Mouse (Mus musculus) left cerebral cortex, postnatal 25 days (tissue): Measurements from ENCODE around the gene Ncstn. TPM values are rescaled to one million over a fixed set of nuclear protein-coding genes. Genes with fewer than 3 reads are reported as not detected.
A peak's percentile ranks its signal among the peaks of the same experiment; 100 is the strongest.

Experiments used
- DNase-seq, 2 experiments: peaks; one replicate each; pipeline ENCODE4 v3.0.0; 2022; ENCODE audit warnings: low spot score in 2 of 2, mixed read lengths in 1 of 2
- intact Hi-C: fragments of 180-260 bp; cut with DNase I; formaldehyde crosslinking; loops from one replicate; pipeline ENCODE4 v1.15.1; 2025
- total RNA-seq, 2 experiments: library from RNA; stranded (reverse); gene quantifications; 2 replicates each; pipeline ENCODE4 v1.2.3; 2021

Ncstn gene
- 10 to 100 TPM; 68.3 to 70.8 TPM for total RNA-seq

DNA sequence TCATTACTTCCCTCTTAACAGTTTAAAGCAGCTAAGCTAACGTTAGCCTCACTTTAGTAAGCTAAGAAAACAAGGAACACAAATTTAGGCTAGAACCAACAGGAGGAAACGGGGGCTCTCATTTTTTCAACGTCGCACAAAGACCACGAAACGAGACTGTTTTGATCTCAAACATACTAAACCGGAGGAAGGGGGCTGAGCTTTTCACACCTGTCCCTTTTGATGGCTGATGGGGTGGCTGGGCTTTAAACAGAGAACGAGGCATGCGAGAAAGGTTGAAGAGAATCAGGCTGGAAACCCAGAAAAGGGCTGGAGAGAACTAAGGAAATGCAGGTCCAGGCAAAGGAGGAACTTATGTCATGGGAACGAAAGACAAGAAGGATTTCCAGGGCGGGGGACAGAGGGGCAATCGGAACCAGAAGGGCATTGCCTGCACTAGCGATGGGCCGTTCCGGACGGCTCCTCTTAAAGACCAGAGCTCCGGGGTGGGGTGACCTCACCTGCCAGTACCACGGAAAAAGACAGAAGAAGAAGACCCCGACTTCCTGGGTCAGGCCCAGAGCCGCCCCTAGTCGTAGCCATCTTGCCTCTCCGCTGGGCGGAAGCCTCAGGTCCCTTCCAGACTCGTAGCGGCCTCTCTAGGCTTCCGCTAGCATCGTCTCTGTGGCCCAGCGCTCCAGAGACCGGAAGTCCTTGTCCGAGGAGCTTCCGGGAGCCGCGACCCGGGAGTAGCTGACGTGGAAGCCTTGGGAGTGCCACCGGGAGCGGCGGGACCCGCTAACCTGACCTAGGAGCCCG is at the start of gene Ncstn, which contains the start of gene Copa:
Ncstn (minus strand) TSS at position 695 of the 798 bp plus-strand sequence.
Copa (plus strand) TSS at position 429 of the 798 bp plus-strand sequence.
- intact Hi-C loops = no loop called here
- DNase-seq = peak; percentile 92 to 97

DNA sequence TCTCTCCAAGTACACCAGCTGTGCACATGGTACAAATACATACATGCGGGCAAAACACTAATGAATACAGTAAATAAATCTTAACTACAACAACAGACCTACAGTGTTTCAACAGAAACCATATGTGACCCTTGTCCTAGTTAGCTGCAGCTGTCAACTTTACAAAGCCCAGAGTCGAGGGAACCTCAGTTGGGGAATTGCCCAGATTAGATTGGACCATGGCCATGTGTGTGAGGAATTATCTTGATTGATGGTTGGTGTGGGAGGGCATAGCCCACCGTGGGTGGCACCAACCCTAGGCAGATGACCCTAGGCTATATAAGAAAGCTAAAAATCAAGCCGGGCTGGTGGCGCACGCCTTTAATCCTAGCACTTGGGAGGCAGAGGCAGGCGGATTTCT is 49.7 kb upstream of the Ncstn start:
- no peak for DNase-seq
- intact Hi-C loops = no loop called here

DNA sequence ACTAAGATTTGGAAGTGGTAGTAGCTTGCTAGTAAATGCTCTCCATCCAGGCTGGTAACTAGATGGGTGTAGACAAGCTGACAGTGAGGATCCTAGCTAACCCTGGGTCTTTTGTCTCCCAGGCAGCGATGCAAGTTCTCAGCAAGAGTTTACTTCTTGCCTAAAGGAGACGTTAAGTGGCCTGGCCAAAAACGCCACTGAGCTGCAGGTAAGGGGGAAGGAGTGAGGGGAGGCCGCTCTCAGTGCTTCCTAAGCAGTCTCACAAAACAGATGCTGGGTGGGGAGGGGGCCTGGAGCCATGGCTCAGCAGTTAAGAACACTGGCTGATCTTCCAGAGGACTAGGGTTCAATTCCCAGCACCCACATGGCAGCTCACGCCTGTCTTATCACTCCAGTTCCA is 47.2 kb upstream of the Ncstn start:
- intact Hi-C loops = loop anchor here (5.0 kb wide), 1 partner anchor 82 kb away; no protein-coding TSS in a partner anchor

DNA sequence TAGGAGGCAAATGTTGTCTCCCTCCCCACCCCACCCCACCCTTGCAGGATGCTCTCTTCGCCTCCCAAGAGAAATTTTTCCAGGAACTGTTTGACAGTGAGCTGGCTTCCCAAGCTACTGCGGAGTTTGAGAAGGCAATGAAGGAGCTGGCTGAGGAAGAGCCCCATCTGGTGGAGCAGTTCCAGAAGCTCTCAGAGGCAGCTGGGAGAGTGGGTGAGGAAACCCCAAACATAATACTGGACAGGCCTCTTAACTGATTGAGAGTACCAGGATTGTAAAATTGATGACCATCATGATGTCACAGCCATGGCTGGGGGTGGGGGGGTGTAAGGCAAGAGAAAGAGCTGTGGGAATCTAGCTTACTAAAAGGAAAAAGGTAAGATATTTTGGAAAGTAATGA is 46.5 kb upstream of the Ncstn start:
- DNase-seq = peak; percentile 42 to 52
- intact Hi-C loops = loop anchor here (5.0 kb wide), 1 partner anchor 82 kb away; no protein-coding TSS in a partner anchor

More for the DNA sequence above, 47.2 kb upstream of the Ncstn start:
- no peak for DNase-seq

DNA sequence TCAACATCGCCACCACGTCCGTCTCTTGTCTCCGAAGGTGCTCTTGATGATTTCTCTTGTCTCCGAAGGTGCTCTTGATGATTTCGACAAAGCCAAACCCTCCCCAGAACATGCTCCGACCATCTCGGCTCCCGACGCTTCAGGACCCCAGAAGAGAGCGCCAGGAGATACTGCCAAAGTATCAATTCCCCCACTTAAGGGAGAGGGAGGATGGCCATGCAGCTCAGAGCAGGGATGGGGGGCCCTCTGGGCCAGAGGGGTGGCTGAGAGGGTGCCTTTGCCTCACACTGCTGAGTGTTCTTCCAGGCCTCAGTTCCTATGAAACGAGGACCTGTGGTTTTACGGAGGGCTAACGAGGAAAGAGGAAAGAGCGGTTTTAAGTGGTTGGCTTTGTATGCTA is 46.0 kb upstream of the Ncstn start:
- no peak for DNase-seq
- intact Hi-C loops = loop anchor here (5.0 kb wide), 1 partner anchor 81 kb away; no protein-coding TSS in a partner anchor

DNA sequence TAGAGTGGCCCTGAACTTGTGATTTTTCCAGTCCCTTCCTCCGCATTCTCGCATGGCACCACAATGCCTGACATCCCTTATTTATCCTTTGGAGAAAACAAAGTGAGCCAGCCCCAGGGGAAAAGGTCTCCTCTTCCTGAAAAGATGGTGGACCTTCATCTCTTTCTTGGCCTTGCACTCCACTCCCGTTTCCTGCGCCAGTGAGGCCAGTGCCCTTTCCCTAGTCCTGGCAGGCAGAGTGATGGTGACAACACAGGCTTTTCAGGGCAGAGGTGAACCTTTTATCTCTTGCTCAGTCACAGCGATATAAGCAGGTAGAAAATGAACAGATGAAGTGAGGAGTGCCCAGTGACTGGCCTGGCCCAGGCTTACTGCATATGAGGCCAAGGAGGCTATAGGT is 44.9 kb upstream of the Ncstn start:
- no peak for DNase-seq
- intact Hi-C loops = loop anchor here (2.0 to 5.0 kb wide), 2 partner anchors 21 to 80 kb away; partner anchors contain the start of gene Dcaf8

DNA sequence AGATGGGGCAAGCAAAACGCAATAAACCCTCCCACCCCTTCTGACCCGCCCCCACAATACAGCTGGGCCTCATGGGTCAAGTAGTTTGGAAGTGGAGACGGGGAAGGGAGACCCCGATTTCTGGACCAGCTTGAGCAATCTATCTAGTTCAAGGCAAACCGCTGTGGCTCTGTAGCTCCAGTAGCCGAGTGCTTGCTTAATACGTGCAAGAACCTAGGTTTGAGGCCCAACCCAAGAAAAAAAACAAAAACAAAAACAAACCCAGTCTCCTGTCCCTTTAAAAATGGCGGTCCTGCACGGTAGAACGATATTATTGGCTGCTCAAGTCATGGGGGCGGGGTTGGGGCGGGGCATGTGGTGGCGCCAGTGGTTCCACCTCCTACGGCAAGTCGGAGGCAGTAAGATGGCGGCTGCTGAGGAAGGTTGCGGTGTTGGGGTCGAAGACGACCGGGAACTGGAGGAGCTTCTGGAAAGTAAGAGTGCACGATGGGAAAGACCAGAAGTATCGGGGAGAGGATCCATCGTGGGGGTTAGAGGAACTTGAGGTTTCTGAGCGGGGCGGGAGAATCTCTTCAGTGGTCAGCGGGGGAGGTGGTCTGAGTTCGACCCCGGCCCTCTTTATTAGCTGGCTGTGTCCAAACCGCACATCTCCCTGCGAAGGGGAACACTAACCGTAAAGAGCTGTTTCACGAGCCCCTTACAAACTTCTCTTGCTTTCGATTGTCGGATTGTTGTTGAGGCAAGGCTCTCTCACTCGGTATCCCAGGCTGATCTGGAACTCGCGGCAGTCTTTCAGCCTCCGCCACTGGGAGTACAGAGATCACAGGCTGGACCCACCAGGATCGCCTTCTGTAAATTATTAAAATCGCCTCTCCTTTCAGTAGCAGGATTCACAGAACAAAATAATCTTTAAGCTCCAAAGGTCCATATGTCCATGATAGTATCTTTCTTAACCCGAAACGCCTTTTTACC is 44.1 kb upstream of the Ncstn start, which contains the start of gene Pex19:
Pex19 (plus strand) TSS at position 380 of the 972 bp plus-strand sequence.
- peak; percentile 76 to 82 for DNase-seq
- intact Hi-C loops = loop anchor here (2.0 to 5.0 kb wide), 2 partner anchors 22 to 79 kb away; partner anchors contain the start of gene Dcaf8

DNA sequence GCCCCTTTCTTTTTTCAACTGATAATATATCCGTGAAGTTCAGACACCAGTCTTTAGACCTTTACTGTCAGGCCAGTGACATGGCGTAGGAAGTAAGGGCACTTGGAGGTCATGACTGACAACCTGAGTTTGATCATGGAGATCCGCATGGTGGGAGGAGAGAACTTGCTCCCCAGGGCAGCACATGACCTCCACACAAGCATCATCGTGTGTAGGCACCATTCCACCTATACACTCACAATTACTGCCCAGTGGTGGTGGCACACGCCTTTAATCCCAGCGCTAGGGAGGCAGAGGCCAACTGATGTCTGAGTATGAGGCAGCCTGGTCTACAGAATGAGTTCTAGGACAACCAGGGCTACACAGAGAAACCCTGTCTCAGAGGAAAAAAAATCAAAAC is 42.0 kb upstream of the Ncstn start:
- DNase-seq = no peak
- intact Hi-C loops = no loop called here

DNA sequence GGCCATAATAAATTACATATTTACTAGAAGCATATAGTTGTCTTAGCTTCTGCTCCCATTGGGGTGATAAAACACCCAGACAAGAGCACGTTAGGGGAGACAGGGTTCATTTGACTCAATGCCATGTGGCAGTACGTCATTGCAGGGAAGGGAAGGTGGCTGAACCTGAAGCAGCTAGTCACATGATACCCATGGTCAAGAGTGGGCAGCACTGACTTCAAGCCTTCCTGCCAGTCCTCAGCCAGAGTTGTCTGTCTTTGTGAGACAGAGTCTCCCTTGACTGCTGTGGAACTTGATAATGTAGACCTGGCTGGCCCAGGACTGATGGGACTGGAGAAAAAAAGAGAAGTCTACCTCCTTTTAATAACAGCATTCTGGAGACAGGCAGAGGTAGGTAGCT is 40.1 kb upstream of the Ncstn start:
- intact Hi-C loops = no loop called here
- no peak for DNase-seq

DNA sequence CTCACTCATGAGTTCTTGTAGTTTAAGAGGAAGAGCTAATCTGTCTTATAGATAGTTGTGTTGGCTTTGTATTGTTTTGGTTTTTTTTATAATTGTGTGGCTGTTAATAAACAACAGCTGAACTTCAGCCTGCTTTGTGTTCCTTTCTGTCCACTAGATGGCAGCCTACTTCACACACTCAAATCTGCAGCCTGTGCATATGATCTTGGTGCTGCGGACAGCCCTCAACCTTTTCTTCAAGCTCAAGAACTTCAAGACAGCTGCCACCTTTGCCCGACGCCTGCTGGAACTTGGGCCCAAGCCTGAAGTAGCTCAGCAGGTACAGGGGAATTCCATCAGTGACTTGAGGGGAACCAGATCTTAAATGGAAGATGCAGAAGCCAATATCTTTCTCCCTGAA is 37.1 kb upstream of the Ncstn start:
- intact Hi-C loops = loop anchor here (1.0 kb wide), 1 partner anchor 191 kb away; no protein-coding TSS in a partner anchor
- peak; percentile 39 to 63 for DNase-seq

DNA sequence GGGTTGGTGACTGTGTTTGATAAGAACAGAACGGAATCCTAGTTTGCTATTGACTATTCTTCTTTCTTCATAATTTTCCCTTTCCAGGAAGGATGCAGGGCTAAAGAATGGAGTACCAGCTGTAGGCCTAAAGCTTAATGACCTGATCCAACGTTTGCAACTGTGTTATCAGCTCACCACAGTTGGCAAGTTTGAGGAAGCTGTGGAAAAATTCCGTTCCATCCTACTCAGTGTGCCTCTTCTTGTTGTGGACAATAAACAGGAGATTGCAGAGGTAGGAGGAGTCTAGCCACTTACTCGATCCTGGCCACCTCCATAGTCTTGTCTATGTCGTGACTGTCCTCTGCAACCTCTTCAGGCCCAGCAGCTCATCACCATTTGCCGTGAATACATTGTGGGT is 36.5 kb upstream of the Ncstn start:
- intact Hi-C loops = loop anchor here (1.0 kb wide), 1 partner anchor 191 kb away; no protein-coding TSS in a partner anchor
- DNase-seq = no peak

DNA sequence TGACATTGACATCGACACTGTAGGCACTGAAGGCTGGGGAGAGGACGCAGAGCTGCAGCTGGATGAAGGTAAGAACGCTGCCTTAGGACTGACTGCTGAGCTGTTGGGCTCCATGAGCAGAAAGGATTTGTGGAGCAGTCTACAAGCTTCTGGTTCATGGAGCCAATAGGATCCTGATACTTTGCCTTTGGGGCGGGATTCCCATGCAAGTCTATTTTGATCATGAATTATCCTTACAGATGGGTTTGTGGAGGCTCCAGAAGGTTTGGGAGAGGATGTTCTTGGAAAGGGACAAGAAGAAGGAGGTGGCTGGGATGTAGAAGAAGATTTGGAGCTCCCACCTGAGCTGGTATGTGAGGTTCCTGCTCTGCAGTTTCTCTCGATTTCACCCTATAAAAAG is 34.4 kb upstream of the Ncstn start:
- intact Hi-C loops = no loop called here
- peak in 1 of 2 experiments; percentile 69 for DNase-seq

DNA sequence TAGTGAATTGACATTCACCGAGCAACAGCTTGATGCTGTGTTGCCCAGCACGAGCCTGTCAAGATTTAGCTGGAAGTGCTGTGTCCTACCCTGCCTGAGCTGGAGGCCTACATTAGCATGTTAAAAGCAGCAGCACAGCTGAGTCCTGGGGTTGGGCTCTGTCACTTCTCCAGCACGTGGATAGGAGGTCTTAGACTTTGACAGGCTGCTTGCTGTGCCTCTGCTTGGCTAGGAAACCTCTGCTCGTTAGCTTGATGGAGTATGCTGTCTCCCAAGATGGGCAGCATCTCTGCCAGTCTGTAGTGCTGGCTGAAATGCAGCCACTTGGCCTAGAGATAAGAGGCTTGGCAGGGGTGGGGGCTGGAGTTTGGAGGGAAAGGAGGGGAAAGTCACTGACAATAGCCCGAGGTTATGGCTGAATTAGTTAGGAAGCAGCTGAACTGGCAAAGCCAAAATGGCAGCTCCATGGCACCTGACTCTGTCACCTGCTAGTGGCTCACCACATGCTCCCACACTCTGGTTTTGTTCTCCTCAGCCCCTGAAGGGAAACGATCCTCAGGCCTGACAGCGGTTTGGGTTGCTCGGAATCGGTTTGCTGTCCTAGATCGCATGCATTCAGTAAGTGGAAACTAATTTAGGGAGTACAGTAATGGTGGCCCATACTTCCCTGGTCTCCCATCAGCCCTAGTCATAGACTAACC is 25.3 kb upstream of the Ncstn start:
- intact Hi-C loops = no loop called here
- no peak for DNase-seq

DNA sequence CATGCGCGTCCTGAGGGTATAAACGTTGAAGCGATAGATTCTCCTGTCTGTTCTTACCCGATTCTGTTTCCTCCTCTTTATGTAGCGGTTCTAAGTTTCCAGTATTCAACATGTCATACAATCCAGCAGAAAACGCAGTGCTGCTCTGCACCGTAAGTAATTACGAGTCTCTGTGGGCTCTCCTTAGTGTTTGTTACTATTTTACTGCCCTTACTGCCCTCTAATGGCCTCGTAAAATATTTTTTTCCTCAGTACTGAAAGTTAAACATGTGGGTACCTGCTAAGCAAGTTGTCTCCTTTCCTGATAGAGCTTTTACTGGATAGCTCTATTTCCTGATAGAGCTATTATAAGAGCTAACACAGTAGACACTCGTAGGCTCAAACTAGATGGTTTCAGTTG is 22.5 kb upstream of the Ncstn start:
- intact Hi-C loops = no loop called here
- no peak for DNase-seq

DNA sequence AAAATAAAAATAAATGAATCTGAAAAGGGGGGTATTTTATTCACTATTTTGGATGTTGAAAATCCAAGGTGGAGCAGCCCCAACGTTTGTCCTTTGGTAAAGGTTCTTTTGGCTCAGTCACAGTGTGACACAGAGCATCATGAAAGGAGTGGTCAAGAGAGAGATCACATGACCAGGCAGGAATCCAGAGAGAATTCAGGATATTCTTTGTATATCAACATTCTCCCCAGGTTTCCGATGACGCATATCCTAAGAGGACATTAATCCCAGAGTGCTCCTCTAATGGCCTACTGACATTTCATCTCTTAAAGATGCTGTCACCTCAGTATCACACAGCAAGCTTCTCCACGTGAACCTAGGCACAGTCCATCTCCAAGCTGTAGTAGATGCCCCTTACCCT is 21.0 kb upstream of the Ncstn start:
- intact Hi-C loops = no loop called here
- no peak for DNase-seq

DNA sequence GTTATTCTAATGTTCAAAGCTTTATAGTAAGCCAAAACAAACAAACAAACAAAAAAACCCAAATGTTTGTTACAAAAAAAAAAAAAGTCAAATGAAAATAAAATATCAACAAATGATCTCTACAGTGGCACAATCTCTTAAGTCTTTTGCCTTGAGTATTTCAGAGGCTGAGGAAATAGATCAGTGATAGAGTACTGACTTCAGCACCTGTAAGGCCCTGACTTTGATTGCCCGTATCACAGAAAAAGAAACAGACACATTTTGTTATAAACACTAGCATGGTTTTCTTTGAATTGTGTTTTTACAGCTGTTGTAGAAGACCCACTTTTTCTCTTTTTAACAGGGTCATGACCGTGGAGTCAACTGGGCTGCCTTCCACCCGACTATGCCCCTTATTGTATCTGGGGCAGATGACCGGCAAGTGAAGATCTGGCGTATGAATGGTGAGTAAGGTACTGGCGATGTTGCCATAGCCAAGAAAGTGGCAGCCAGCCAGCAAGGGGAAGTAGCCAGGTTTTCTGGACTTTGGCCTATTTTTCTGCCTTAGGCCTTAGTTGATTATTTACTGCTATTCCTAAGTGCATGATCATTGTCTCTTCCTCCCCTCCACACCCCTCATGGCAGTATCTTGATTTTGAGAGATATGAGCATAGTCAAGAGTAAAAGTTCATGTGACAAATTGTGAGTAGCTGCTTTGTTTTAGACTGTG is 16.9 kb upstream of the Ncstn start:
- DNase-seq = no peak
- intact Hi-C loops = no loop called here

DNA sequence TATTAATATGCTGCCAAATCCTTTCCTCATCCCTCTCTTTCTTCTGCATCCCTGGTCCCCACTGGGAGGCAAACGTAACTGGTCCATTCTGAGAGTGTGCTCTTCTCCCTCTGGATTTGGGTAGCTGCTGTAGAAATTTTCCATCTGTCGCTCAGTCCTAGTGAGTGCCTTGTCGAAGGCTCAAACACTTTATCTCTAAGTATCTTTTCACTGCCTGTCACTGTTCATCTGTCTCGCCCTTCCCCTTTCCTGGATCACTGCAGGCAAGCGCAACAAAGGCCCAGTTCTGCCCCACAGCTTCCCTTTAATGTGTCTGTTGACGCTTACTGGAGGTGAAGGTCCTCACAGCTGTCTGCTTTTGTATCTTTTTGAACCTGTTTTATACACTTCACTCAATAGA is 12.6 kb upstream of the Ncstn start:
- no peak for DNase-seq
- intact Hi-C loops = no loop called here

DNA sequence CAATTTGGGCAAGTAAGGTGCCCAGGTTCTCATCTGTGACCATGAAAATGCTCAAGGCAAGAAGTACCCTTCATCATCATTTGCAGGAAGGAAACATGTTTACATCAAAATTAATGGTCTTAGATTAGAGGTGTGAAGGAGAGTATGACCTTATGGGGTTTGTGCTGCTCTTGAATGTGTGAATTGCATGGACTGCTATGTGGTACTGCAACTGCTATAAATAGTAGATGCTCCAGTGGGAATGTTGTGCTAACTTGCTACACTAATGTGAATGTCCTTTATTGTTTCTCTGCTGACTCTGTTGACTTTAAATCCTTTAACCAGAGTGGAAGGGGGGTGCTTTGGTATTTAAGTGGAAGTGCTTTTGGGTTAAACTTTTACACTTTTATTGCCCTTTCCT is 11.7 kb upstream of the Ncstn start:
- intact Hi-C loops = no loop called here

DNA sequence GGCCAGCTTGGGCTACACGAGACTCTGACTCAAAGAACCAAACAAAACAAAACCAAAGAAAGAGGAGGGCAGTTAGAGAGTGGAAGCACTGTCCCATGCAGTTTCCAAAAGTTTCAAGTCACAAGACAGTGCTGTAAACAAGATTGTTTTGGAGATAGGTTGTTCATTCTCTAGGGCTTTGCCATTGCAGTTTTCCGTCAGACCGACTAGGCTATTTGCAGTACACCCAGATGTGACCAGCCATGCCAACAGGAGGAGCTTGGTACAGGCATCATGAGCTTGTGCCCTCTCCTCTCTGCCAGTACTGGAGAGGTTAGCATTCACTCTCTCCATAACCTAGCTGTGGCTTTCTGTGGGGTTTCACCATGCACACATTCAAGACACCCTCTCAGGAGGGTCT is 10.9 kb upstream of the Ncstn start:
- DNase-seq = no peak
- intact Hi-C loops = no loop called here

More for the DNA sequence above, 11.7 kb upstream of the Ncstn start:
- DNase-seq = no peak
